Mouse (Mus musculus): ENCODE measurements around the gene Kcnmb4. TPM values are rescaled to one million over a fixed set of nuclear protein-coding genes. Genes with fewer than 3 reads are reported as not detected.
A peak's percentile ranks its signal among the peaks of the same experiment; 100 is the strongest.

The Kcnmb4 gene
- polyA plus RNA-seq, 1 experiment from 2014 or later = 6.5 TPM

GRCm38 (mm10) chr10:116393790-116394475 is 79.7 kb downstream of the Kcnmb4 start:
- no peak for DNase-seq (ENCODE audit: extremely low spot score, low spot score)
- no peaks in the 10 kb centered on the region for H3K36me3 ChIP-seq (replicated peaks)
- H3K4me3 ChIP-seq = no peak overlapping the region
- peaks cover 15% of the 10 kb centered on the region for H3K4me1 ChIP-seq
- no peak overlapping the region for H3K27ac ChIP-seq
- H3K9me3 ChIP-seq = no peaks in the 10 kb centered on the region
- whole genome bisulfite sequencing = 83% methylated on average over 9 of the region's 9 CpGs
- no peaks in the 10 kb centered on the region for H3K27me3 ChIP-seq (ENCODE audit: poor library complexity, severe bottlenecking)

- Histone ChIP-seq H3K36me3 (replicated peaks) (no peaks in the 10 kb centered on the region), H3K27me3 (ENCODE audit: poor library complexity, severe bottlenecking) (peaks cover 39% of the 10 kb centered on the region), H3K4me1 (peaks cover 5% of the 10 kb centered on the region; the same call in 1 of the 2 replicates), H3K9me3 (no peaks in the 10 kb centered on the region), H3K27ac (no peak overlapping the region), H3K4me3 (no peak overlapping the region)
- 63% methylated on average over 6 of the region's 6 CpGs for WGBS
- no peak for DNase-seq (ENCODE audit: extremely low spot score, low spot score)
Measured at GRCm38 (mm10) chr10:116388840-116389239, 84.8 kb downstream of the Kcnmb4 start.

GRCm38 (mm10) chr10:116386391-116386885 is 87.2 kb downstream of the Kcnmb4 start:
- no peaks in the 10 kb centered on the region for H3K9me3 ChIP-seq
- H3K36me3 ChIP-seq (replicated peaks) = no peaks in the 10 kb centered on the region
- WGBS = 74% methylated on average over 7 of the region's 7 CpGs
- no peak overlapping the region for H3K4me3 ChIP-seq
- H3K27me3 ChIP-seq (ENCODE audit: poor library complexity, severe bottlenecking) = peaks cover 56% of the 10 kb centered on the region
- H3K4me1 ChIP-seq = peaks cover 20% of the 10 kb centered on the region
- no peak overlapping the region for H3K27ac ChIP-seq
- no peak for DNase-seq (ENCODE audit: extremely low spot score, low spot score)

GRCm38 (mm10) chr10:116384401-116384800 is 89.3 kb downstream of the Kcnmb4 start:
- Histone ChIP-seq H3K9me3 (no peaks in the 10 kb centered on the region), H3K27ac (no peak overlapping the region), H3K36me3 (replicated peaks) (no peaks in the 10 kb centered on the region), H3K4me1 (peaks cover 20% of the 10 kb centered on the region), H3K27me3 (ENCODE audit: poor library complexity, severe bottlenecking) (peaks cover 77% of the 10 kb centered on the region), H3K4me3 (no peak overlapping the region)
- WGBS = 78% methylated on average over 4 of the region's 4 CpGs
- no peak for DNase-seq (ENCODE audit: extremely low spot score, low spot score)

- H3K27me3 ChIP-seq (ENCODE audit: poor library complexity, severe bottlenecking) = peaks cover 82% of the 10 kb centered on the region
- H3K4me3 ChIP-seq = no peak overlapping the region
- peak; percentile 27 for DNase-seq (ENCODE audit: extremely low spot score, low spot score)
- 40% methylated on average over 13 of the region's 13 CpGs for WGBS
- H3K4me1 ChIP-seq = peaks cover 15% of the 10 kb centered on the region
- no peaks in the 10 kb centered on the region for H3K36me3 ChIP-seq (replicated peaks)
- H3K9me3 ChIP-seq = no peaks in the 10 kb centered on the region
- no peak overlapping the region for H3K27ac ChIP-seq
Measured at GRCm38 (mm10) chr10:116382826-116383685, 90.6 kb downstream of the Kcnmb4 start.

GRCm38 (mm10) chr10:116376853-116377252 is 96.8 kb downstream of the Kcnmb4 start:
- Histone ChIP-seq H3K27ac (no peak overlapping the region), H3K36me3 (replicated peaks) (no peaks in the 10 kb centered on the region), H3K9me3 (no peaks in the 10 kb centered on the region), H3K4me1 (no peaks in the 10 kb centered on the region), H3K27me3 (ENCODE audit: poor library complexity, severe bottlenecking) (peaks cover 30% of the 10 kb centered on the region), H3K4me3 (no peak overlapping the region)
- 92% methylated on average over 4 of the region's 4 CpGs for WGBS
- DNase-seq (ENCODE audit: extremely low spot score, low spot score) = no peak

GRCm38 (mm10) chr10:116374111-116374510 is 99.6 kb downstream of the Kcnmb4 start:
- H3K4me1 ChIP-seq = peaks cover 7% of the 10 kb centered on the region; the same call in 1 of the 2 replicates
- H3K27me3 ChIP-seq (ENCODE audit: poor library complexity, severe bottlenecking) = peaks cover 3% of the 10 kb centered on the region; the same call in 1 of the 2 replicates
- no peaks in the 10 kb centered on the region for H3K9me3 ChIP-seq
- WGBS = 94% methylated on average over 6 of the region's 6 CpGs
- H3K27ac ChIP-seq = no peak overlapping the region
- H3K4me3 ChIP-seq = no peak overlapping the region
- no peaks in the 10 kb centered on the region for H3K36me3 ChIP-seq (replicated peaks)
- no peak for DNase-seq (ENCODE audit: extremely low spot score, low spot score)

- no peak overlapping the region for H3K27ac ChIP-seq
- no peak overlapping the region for H3K4me3 ChIP-seq
- H3K36me3 ChIP-seq (replicated peaks) = no peaks in the 10 kb centered on the region
- H3K27me3 ChIP-seq (ENCODE audit: poor library complexity, severe bottlenecking) = no peaks in the 10 kb centered on the region
- H3K4me1 ChIP-seq = peaks cover 7% of the 10 kb centered on the region; the same call in 1 of the 2 replicates
- DNase-seq (ENCODE audit: extremely low spot score, low spot score) = no peak
- 54% methylated on average over 6 of the region's 6 CpGs for WGBS
- H3K9me3 ChIP-seq = no peaks in the 10 kb centered on the region
Measured at GRCm38 (mm10) chr10:116370991-116371725, 102.5 kb downstream of the Kcnmb4 start.

Other genes starting within 250 kb of the Kcnmb4 start
- 1.7 and 2.1 TPM in 2 replicates for gene Ptprb, start 198.4 kb downstream of the Kcnmb4 start, polyA plus RNA-seq (2016; fragmentation: Nextera tagmentation; extraction: Ambion mirVana)
- 113 and 118 TPM in 2 replicates for gene Cnot2, start 107.6 kb upstream of the Kcnmb4 start, polyA plus RNA-seq (2016; fragmentation: Nextera tagmentation; extraction: Ambion mirVana)